Mouse (Mus musculus): Measurements from ENCODE around the gene Gm45753. TPM values are rescaled to one million over a fixed set of nuclear protein-coding genes. Genes with fewer than 3 reads are reported as not detected.

The Gm45753 gene
- total and polyA plus RNA-seq, 3 experiments = not detected

- H3K27me3 ChIP-seq (ENCODE audit: control insufficient read depth, insufficient read depth, low read length) = no peaks in the 10 kb centered on the region
- no peak overlapping the region for H3K9ac ChIP-seq (ENCODE audit: low read depth, low read length)
- H3K27ac ChIP-seq = no peak overlapping the region
- 72% methylated on average over 8 of the region's 8 CpGs for WGBS
- no peak overlapping the region for H3K4me3 ChIP-seq
- DNase-seq = no peak
- no peaks in the 10 kb centered on the region for H3K36me3 ChIP-seq (ENCODE audit: control insufficient read depth, insufficient read depth, low read length)
- H3K79me2 ChIP-seq (replicated peaks; ENCODE audit: control insufficient read depth, insufficient read depth, low read length) = no peaks in the 10 kb centered on the region
- TF ChIP-seq POLR2A (IDR thresholded peaks at IDR 0.05; ENCODE audit: insufficient read depth, low read depth, low read length) (no peak), CTCF (IDR thresholded peaks at IDR 0.05) (no peak), EP300 (IDR thresholded peaks at IDR 0.05; ENCODE audit: insufficient read depth, low read depth, low read length) (no peak)
- no peaks in the 10 kb centered on the region for H3K4me1 ChIP-seq (ENCODE audit: control insufficient read depth, insufficient read depth, low read length)
- intact Hi-C loops (cut with DNase I) = no loop called here
Observed at GRCm38 (mm10) chr8:45258421-45258820, 49.8 kb downstream of the Gm45753 start.

GRCm38 (mm10) chr8:45255040-45255439, 53.2 kb downstream of the Gm45753 start:
- no peaks in the 10 kb centered on the region for H3K4me1 ChIP-seq (ENCODE audit: control insufficient read depth, insufficient read depth, low read length)
- H3K79me2 ChIP-seq (replicated peaks; ENCODE audit: control insufficient read depth, insufficient read depth, low read length) = no peaks in the 10 kb centered on the region
- TF ChIP-seq CTCF (IDR thresholded peaks at IDR 0.05) (no peak), POLR2A (IDR thresholded peaks at IDR 0.05; ENCODE audit: insufficient read depth, low read depth, low read length) (no peak), EP300 (IDR thresholded peaks at IDR 0.05; ENCODE audit: insufficient read depth, low read depth, low read length) (no peak)
- 83% methylated on average over 12 of the region's 12 CpGs for WGBS
- intact Hi-C loops (cut with DNase I) = no loop called here
- no peak overlapping the region for H3K4me3 ChIP-seq
- no peaks in the 10 kb centered on the region for H3K36me3 ChIP-seq (ENCODE audit: control insufficient read depth, insufficient read depth, low read length)
- no peaks in the 10 kb centered on the region for H3K27me3 ChIP-seq (ENCODE audit: control insufficient read depth, insufficient read depth, low read length)
- H3K9ac ChIP-seq (ENCODE audit: low read depth, low read length) = no peak overlapping the region
- H3K27ac ChIP-seq = no peak overlapping the region
- no peak for DNase-seq

GRCm38 (mm10) chr8:45254194-45254842, 53.9 kb downstream of the Gm45753 start:
- no peak for DNase-seq
- TF ChIP-seq POLR2A (IDR thresholded peaks at IDR 0.05; ENCODE audit: insufficient read depth, low read depth, low read length) (no peak), EP300 (IDR thresholded peaks at IDR 0.05; ENCODE audit: insufficient read depth, low read depth, low read length) (no peak), CTCF (IDR thresholded peaks at IDR 0.05) (no peak)
- no peaks in the 10 kb centered on the region for H3K36me3 ChIP-seq (ENCODE audit: control insufficient read depth, insufficient read depth, low read length)
- H3K4me1 ChIP-seq (ENCODE audit: control insufficient read depth, insufficient read depth, low read length) = no peaks in the 10 kb centered on the region
- no peak overlapping the region for H3K4me3 ChIP-seq
- H3K9ac ChIP-seq (ENCODE audit: low read depth, low read length) = no peak overlapping the region
- no peaks in the 10 kb centered on the region for H3K79me2 ChIP-seq (replicated peaks; ENCODE audit: control insufficient read depth, insufficient read depth, low read length)
- whole genome bisulfite sequencing = 63% methylated on average over 8 of the region's 8 CpGs
- no peak overlapping the region for H3K27ac ChIP-seq
- intact Hi-C loops (cut with DNase I) = no loop called here
- H3K27me3 ChIP-seq (ENCODE audit: control insufficient read depth, insufficient read depth, low read length) = no peaks in the 10 kb centered on the region

- TF ChIP-seq EP300 (IDR thresholded peaks at IDR 0.05; ENCODE audit: insufficient read depth, low read depth, low read length) (no peak), CTCF (IDR thresholded peaks at IDR 0.05) (no peak), POLR2A (IDR thresholded peaks at IDR 0.05; ENCODE audit: insufficient read depth, low read depth, low read length) (no peak)
- no peak overlapping the region for H3K4me3 ChIP-seq
- no peaks in the 10 kb centered on the region for H3K27me3 ChIP-seq (ENCODE audit: control insufficient read depth, insufficient read depth, low read length)
- H3K4me1 ChIP-seq (ENCODE audit: control insufficient read depth, insufficient read depth, low read length) = no peaks in the 10 kb centered on the region
- no peaks in the 10 kb centered on the region for H3K36me3 ChIP-seq (ENCODE audit: control insufficient read depth, insufficient read depth, low read length)
- intact Hi-C loops (cut with DNase I) = no loop called here
- H3K27ac ChIP-seq = no peak overlapping the region
- no peak overlapping the region for H3K9ac ChIP-seq (ENCODE audit: low read depth, low read length)
- no peaks in the 10 kb centered on the region for H3K79me2 ChIP-seq (replicated peaks; ENCODE audit: control insufficient read depth, insufficient read depth, low read length)
- 89% methylated on average over 1 of the region's 1 CpGs for WGBS
- DNase-seq = no peak
Observed at GRCm38 (mm10) chr8:45253586-45253985, 54.7 kb downstream of the Gm45753 start.

GRCm38 (mm10) chr8:45253111-45253510, 55.2 kb downstream of the Gm45753 start:
- no peaks in the 10 kb centered on the region for H3K36me3 ChIP-seq (ENCODE audit: control insufficient read depth, insufficient read depth, low read length)
- H3K79me2 ChIP-seq (replicated peaks; ENCODE audit: control insufficient read depth, insufficient read depth, low read length) = no peaks in the 10 kb centered on the region
- H3K9ac ChIP-seq (ENCODE audit: low read depth, low read length) = no peak overlapping the region
- H3K27me3 ChIP-seq (ENCODE audit: control insufficient read depth, insufficient read depth, low read length) = no peaks in the 10 kb centered on the region
- TF ChIP-seq CTCF (IDR thresholded peaks at IDR 0.05) = no peak
- TF ChIP-seq EP300 (IDR thresholded peaks at IDR 0.05; ENCODE audit: insufficient read depth, low read depth, low read length) = no peak
- TF ChIP-seq POLR2A (IDR thresholded peaks at IDR 0.05; ENCODE audit: insufficient read depth, low read depth, low read length) = no peak
- WGBS = 31% methylated on average over 2 of the region's 2 CpGs
- H3K4me1 ChIP-seq (ENCODE audit: control insufficient read depth, insufficient read depth, low read length) = no peaks in the 10 kb centered on the region
- intact Hi-C loops (cut with DNase I) = no loop called here
- no peak overlapping the region for H3K4me3 ChIP-seq
- H3K27ac ChIP-seq = no peak overlapping the region
- no peak for DNase-seq

GRCm38 (mm10) chr8:45246307-45246706, 62.0 kb downstream of the Gm45753 start:
- intact Hi-C loops (cut with DNase I) = no loop called here
- no peak for DNase-seq
- no peaks in the 10 kb centered on the region for H3K4me1 ChIP-seq (ENCODE audit: control insufficient read depth, insufficient read depth, low read length)
- no peak overlapping the region for H3K27ac ChIP-seq
- TF ChIP-seq CTCF (IDR thresholded peaks at IDR 0.05) (no peak), POLR2A (IDR thresholded peaks at IDR 0.05; ENCODE audit: insufficient read depth, low read depth, low read length) (no peak), EP300 (IDR thresholded peaks at IDR 0.05; ENCODE audit: insufficient read depth, low read depth, low read length) (no peak)
- no peaks in the 10 kb centered on the region for H3K79me2 ChIP-seq (replicated peaks; ENCODE audit: control insufficient read depth, insufficient read depth, low read length)
- H3K36me3 ChIP-seq (ENCODE audit: control insufficient read depth, insufficient read depth, low read length) = no peaks in the 10 kb centered on the region
- no peaks in the 10 kb centered on the region for H3K27me3 ChIP-seq (ENCODE audit: control insufficient read depth, insufficient read depth, low read length)
- no peak overlapping the region for H3K9ac ChIP-seq (ENCODE audit: low read depth, low read length)
- H3K4me3 ChIP-seq = no peak overlapping the region
- WGBS = 66% methylated on average over 7 of the region's 7 CpGs

All from heart, adult 2 months (tissue).